Mouse (Mus musculus): Measurements from ENCODE around the gene Adora1. TPM values are rescaled to one million over a fixed set of nuclear protein-coding genes. Genes with fewer than 3 reads are reported as not detected.

Gene Adora1
- polyA plus RNA-seq, 1 experiment from 2014 or later, result 15.7 TPM

DNA sequence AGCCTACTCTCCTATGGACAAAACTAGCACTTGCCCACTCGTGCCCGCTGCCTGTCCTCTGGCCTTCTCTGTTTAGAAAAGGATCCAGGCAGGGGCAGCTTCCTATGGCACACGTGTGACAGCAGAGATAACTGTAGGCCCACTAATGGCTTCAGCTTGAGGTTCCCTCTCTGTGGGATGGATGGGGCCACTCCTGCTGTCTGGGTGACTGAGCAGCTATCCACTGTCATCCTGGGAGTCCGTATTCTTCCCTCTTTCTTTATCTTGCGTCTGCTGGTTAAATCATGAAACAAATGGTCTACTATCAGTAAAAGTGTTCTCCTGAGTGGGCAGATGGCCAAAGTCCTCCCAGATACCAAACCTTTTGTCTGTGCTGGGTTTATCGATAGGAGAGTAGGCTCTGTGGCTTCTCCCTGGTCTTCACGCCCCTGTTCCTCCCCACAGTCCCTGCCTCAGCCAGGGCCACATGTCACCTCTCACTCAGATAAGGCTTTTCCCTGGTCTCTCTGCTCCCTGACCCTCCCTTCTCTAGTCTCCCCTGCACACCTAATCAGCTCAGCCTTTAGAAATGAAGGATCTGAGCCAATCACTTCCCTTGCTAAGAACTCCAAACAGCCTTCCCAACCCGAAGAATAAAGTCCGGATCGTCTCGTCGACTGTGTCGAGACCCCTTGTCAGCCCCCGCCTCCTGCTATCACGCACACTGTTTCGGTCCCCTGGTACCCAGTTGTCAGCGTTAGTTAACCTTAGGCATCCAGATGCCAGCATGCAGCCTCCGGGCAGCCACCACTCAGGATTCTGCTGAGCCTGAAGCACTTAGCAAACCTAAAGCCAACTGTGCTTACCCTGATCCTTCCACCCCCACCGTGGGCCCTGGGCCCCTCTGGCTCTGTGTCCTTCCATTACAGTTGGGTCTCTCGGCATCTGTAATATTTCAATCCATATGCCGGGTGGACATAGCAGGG is 82.3 kb downstream of the Adora1 start:
- no peaks in the 10 kb centered on the region for H3K4me1 ChIP-seq
- no peak overlapping the region for H3K9ac ChIP-seq (replicated peaks)
- no peaks in the 10 kb centered on the region for H3K27me3 ChIP-seq
- no peak for ATAC-seq (replicated peaks)
- H3K4me2 ChIP-seq (replicated peaks), result no peak overlapping the region
- no peaks in the 10 kb centered on the region; the same call in 1 of the 2 replicates for H3K9me3 ChIP-seq
- H3K4me3 ChIP-seq, result no peak overlapping the region
- H3K27ac ChIP-seq (replicated peaks), result no peak overlapping the region
- WGBS, result 82% methylated on average over 21 of the region's 21 CpGs
- no peaks in the 10 kb centered on the region for H3K36me3 ChIP-seq

DNA sequence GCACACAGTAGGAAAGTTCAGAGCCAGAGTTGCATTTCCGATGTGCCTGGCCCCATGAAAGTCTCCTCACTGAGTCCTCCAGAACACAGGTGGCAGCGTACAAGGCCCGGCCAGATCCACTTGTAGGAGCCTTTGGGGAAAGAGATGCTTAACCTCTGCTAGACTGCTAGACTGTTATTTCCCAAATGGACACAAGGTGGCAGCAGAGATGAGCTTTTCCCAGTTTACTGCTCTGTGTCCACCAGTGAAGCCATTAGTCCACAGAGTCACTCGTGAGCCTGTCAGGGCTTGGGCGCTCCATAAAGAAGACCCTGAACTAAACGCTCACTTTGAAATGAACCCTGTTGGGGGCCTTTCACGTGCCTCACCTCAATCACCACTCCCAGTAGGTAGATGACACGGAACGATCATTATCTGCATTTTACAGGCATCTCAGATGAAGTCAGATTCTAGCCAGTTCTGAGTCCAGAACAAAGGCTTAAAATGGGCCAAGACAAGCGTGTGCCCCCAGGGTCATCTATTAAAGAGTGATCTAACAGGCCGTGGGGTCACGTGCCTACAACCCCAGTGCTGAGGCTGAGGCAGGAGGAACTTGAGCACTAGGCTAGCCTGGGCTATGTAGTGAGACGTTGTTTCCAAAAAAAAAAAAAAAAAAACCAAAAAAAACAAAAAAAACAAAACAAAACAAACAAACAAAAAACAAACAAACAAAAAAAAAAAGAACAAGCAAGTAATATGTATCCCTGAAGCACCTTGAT is 83.4 kb downstream of the Adora1 start:
- Histone ChIP-seq H3K9me3 (no peaks in the 10 kb centered on the region; the same call in 1 of the 2 replicates), H3K4me3 (no peak overlapping the region), H3K4me1 (no peaks in the 10 kb centered on the region), H3K27me3 (no peaks in the 10 kb centered on the region), H3K27ac (replicated peaks) (no peak overlapping the region), H3K36me3 (no peaks in the 10 kb centered on the region), H3K4me2 (replicated peaks) (no peak overlapping the region), H3K9ac (replicated peaks) (no peak overlapping the region)
- ATAC-seq (replicated peaks), result peak; percentile 88
- 33% methylated on average over 13 of the region's 13 CpGs for WGBS

GRCm38 (mm10) chr1:134150745-134151144 is 84.5 kb downstream of the Adora1 start:
- no peak for ATAC-seq (replicated peaks)
- no peak overlapping the region for H3K27ac ChIP-seq (replicated peaks)
- no peak overlapping the region for H3K4me3 ChIP-seq
- no peaks in the 10 kb centered on the region for H3K4me1 ChIP-seq
- H3K4me2 ChIP-seq (replicated peaks), result no peak overlapping the region
- no peak overlapping the region for H3K9ac ChIP-seq (replicated peaks)
- no peaks in the 10 kb centered on the region for H3K27me3 ChIP-seq
- H3K36me3 ChIP-seq, result no peaks in the 10 kb centered on the region
- no peaks in the 10 kb centered on the region; the same call in 1 of the 2 replicates for H3K9me3 ChIP-seq
- 92% methylated on average over 9 of the region's 9 CpGs for WGBS

DNA sequence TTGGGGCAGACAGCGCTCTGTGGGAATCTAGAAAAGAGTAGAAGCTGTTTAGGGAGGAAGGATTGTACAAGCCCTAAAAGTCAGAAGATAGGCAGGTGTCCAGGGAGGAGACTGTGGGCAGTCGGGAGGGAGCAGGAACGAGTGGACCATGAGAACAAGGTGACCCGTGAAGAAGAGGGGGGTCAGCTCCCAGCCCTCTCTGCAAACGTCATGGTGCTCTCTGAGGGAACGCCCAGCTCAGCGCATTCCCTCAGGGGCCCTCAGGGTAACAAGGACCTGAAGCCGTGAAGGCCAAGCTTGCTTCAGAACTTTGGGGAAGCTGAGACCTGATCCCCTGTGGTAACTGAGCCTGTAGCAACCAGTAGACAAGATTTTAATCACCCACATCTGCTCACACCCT is 85.2 kb downstream of the Adora1 start:
- no peaks in the 10 kb centered on the region for H3K36me3 ChIP-seq
- no peaks in the 10 kb centered on the region for H3K27me3 ChIP-seq
- H3K9me3 ChIP-seq, result no peaks in the 10 kb centered on the region; the same call in 1 of the 2 replicates
- no peak overlapping the region for H3K9ac ChIP-seq (replicated peaks)
- no peak overlapping the region for H3K27ac ChIP-seq (replicated peaks)
- no peaks in the 10 kb centered on the region for H3K4me1 ChIP-seq
- H3K4me2 ChIP-seq (replicated peaks), result no peak overlapping the region
- 64% methylated on average over 8 of the region's 8 CpGs for WGBS
- no peak overlapping the region for H3K4me3 ChIP-seq
- ATAC-seq (replicated peaks), result no peak

Other genes starting within 250 kb of the Adora1 start
- gene Fmod, start 198.2 kb downstream of the Adora1 start, polyA plus RNA-seq (2015; fragmentation: Nextera tagmentation; extraction: Ambion mirVana), result 4.2 and 6.4 TPM in 2 replicates
- gene Btg2, start 156.3 kb downstream of the Adora1 start, polyA plus RNA-seq (2015; fragmentation: Nextera tagmentation; extraction: Ambion mirVana), result 69.4 and 76.8 TPM in 2 replicates
- 0.17 and 0.24 TPM in 2 replicates for gene Chit1, start 124.2 kb downstream of the Adora1 start, polyA plus RNA-seq (2015; fragmentation: Nextera tagmentation; extraction: Ambion mirVana)
- gene Chil1, start 53.3 kb downstream of the Adora1 start, polyA plus RNA-seq (2015; fragmentation: Nextera tagmentation; extraction: Ambion mirVana), result 3.2 and 3.7 TPM in 2 replicates
- not detected in 2 replicates for gene Mybph, start 42.0 kb downstream of the Adora1 start, polyA plus RNA-seq (2015; fragmentation: Nextera tagmentation; extraction: Ambion mirVana)
- gene Myog, start 54.6 kb upstream of the Adora1 start, polyA plus RNA-seq (2015; fragmentation: Nextera tagmentation; extraction: Ambion mirVana), result 0.22 TPM in 1 of 2 replicates, not detected in the other
- gene Ppfia4, start 97.5 kb upstream of the Adora1 start, polyA plus RNA-seq (2015; fragmentation: Nextera tagmentation; extraction: Ambion mirVana), result 9.3 and 11.3 TPM in 2 replicates
- 139 and 150 TPM in 2 replicates for gene Tmem183a, start 126.5 kb upstream of the Adora1 start, polyA plus RNA-seq (2015; fragmentation: Nextera tagmentation; extraction: Ambion mirVana)
- not detected in 2 replicates for gene 4933406M09Rik, start 150.5 kb upstream of the Adora1 start, polyA plus RNA-seq (2015; fragmentation: Nextera tagmentation; extraction: Ambion mirVana)
- 19.4 and 21.7 TPM in 2 replicates for gene Cyb5r1, start 170.1 kb upstream of the Adora1 start, polyA plus RNA-seq (2015; fragmentation: Nextera tagmentation; extraction: Ambion mirVana)
- gene Adipor1, start 179.9 kb upstream of the Adora1 start, polyA plus RNA-seq (2015; fragmentation: Nextera tagmentation; extraction: Ambion mirVana), result 62.6 and 63.4 TPM in 2 replicates
- gene Klhl12, start 220.1 kb upstream of the Adora1 start, polyA plus RNA-seq (2015; fragmentation: Nextera tagmentation; extraction: Ambion mirVana), result 39.7 and 40.1 TPM in 2 replicates

Data from forebrain, embryonic 15.5 days (tissue).